Mouse (Mus musculus) spleen, adult 2 months (tissue): Measurements from ENCODE around the gene Foxo3. TPM values are rescaled to one million over a fixed set of nuclear protein-coding genes. Genes with fewer than 3 reads are reported as not detected.

Experiments used
- DNase-seq, 2 experiments: peaks; one replicate each; pipeline versions ENCODE4 v3.0.0 to v3.0.0-alpha.2; 2012 to 2021; ENCODE audit warnings: low spot score in 2 of 2, low read depth in 1 of 2
- H3K27ac ChIP-seq: fragments of 200-500 bp; 2 replicates; pipeline ENCODE4 v1.5.1; 2012; ENCODE audit warnings: low read length, inconsistent platforms; ENCODE audit not compliant: insufficient read depth
- H3K27me3 ChIP-seq: fragments of 200-500 bp; 2 replicates; pipeline ENCODE4 v1.6.1; 2012; ENCODE audit warnings: mild to moderate bottlenecking, moderate library complexity, low read length, inconsistent platforms; ENCODE audit not compliant: control insufficient read depth, insufficient read depth
- H3K36me3 ChIP-seq: fragments of 200-500 bp; 2 replicates; pipeline ENCODE4 v1.6.1; 2012; ENCODE audit warnings: mild to moderate bottlenecking, low read length, inconsistent platforms; ENCODE audit not compliant: control insufficient read depth, insufficient read depth
- H3K4me1 ChIP-seq: fragments of 200-500 bp; 2 replicates; pipeline ENCODE4 v1.6.1; 2011; ENCODE audit warnings: inconsistent platforms; ENCODE audit not compliant: control insufficient read depth, insufficient read depth, insufficient read length
- H3K4me3 ChIP-seq: fragments of 200-500 bp; 2 replicates; pipeline ENCODE4 v1.5.1; 2011; ENCODE audit warnings: mild to moderate bottlenecking, inconsistent platforms; ENCODE audit not compliant: insufficient read depth, insufficient read length; ENCODE audit errors: extremely low read depth
- CTCF ChIP-seq: fragments of 200-500 bp; IDR thresholded peaks from 2 replicates; pipeline ENCODE4 v1.5.1; 2011; ENCODE audit warnings: mild to moderate bottlenecking, inconsistent platforms; ENCODE audit not compliant: insufficient read depth, insufficient read length, insufficient replicate concordance; ENCODE audit errors: extremely low read depth
- POLR2A ChIP-seq: fragments of 200-500 bp; IDR thresholded peaks from 2 replicates; pipeline ENCODE4 v1.6.1; 2011; ENCODE audit warnings: low read depth, low read length, inconsistent platforms
- WGBS: fragments of 180-500 bp; shearing (Covaris S2); methylation state at CpG from one replicate; pipeline ENCODE4 v1.1.7; 2018; 5-methylcytosine and 5-hydroxymethylcytosine counted together
- polyA plus RNA-seq: library from polyadenylated mRNA; depleted of rRNA; stranded (reverse); fragments of >200 nt; gene quantifications from 2 replicates; pipeline ENCODE4 v1.2.3, GENCODE M21; 2012

Gene Foxo3
- polyA plus RNA-seq, 1 experiment: 44.6 TPM

DNA sequence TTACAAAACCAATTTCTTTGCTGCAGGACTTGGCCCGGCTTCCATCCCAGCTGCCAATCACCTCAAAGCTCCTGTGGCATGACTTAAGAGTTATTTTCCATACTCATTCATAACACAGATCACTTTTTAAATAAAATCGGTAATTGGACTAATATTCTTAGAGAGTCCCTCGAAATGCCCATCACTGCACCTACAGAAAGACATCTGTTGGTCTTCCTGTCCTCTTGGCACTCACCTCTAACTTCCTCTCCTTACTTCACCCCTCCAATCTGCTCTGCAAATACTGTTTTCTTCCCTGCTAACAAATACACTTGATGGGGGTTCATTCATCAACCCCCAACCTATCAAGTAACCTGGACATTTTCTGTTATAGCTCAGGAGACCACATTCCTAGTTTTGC lies 30.9 kb downstream of the Foxo3 start:
- H3K36me3 ChIP-seq: 0 out of 2 replicates have a peak, but pooled peaks cover 3% of the 10 kb centered on the region
- H3K27me3 ChIP-seq: no peaks in the 10 kb centered on the region
- no peak for DNase-seq
- WGBS: 79% methylated on average over 3 of the region's 3 CpGs
- H3K4me1 ChIP-seq: peaks cover 5% of the 10 kb centered on the region; the same call in 1 of the 2 replicates
- TF ChIP-seq CTCF: no peak
- TF ChIP-seq POLR2A: no peak
- H3K27ac ChIP-seq: no peak overlapping the region
- H3K4me3 ChIP-seq: no peak overlapping the region

DNA sequence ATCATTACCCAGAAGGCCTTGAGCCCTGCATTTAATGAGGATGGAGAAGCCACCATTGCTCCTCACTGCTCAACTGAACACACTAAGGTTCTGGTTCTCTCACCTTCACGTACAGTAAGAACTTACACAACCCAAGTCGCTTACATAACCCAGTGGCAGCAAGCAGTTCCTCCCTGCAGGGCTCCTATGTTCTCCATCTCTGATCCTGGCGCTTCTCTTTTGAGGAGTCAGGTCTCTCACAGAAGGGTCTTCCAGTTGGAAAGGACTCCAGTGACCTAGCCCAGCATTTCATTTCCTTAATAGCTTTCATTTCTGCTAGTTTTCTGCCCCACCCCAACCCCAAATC lies 31.3 kb downstream of the Foxo3 start:
- no peak overlapping the region for H3K27ac ChIP-seq
- no peak overlapping the region for H3K4me3 ChIP-seq
- no peak for TF ChIP-seq CTCF
- TF ChIP-seq POLR2A: no peak
- 73% methylated on average over 3 of the region's 3 CpGs for whole genome bisulfite sequencing
- peaks cover 5% of the 10 kb centered on the region; the same call in 1 of the 2 replicates for H3K4me1 ChIP-seq
- no peaks in the 10 kb centered on the region for H3K27me3 ChIP-seq
- H3K36me3 ChIP-seq: 0 out of 2 replicates have a peak, but pooled peaks cover 3% of the 10 kb centered on the region
- no peak for DNase-seq

DNA sequence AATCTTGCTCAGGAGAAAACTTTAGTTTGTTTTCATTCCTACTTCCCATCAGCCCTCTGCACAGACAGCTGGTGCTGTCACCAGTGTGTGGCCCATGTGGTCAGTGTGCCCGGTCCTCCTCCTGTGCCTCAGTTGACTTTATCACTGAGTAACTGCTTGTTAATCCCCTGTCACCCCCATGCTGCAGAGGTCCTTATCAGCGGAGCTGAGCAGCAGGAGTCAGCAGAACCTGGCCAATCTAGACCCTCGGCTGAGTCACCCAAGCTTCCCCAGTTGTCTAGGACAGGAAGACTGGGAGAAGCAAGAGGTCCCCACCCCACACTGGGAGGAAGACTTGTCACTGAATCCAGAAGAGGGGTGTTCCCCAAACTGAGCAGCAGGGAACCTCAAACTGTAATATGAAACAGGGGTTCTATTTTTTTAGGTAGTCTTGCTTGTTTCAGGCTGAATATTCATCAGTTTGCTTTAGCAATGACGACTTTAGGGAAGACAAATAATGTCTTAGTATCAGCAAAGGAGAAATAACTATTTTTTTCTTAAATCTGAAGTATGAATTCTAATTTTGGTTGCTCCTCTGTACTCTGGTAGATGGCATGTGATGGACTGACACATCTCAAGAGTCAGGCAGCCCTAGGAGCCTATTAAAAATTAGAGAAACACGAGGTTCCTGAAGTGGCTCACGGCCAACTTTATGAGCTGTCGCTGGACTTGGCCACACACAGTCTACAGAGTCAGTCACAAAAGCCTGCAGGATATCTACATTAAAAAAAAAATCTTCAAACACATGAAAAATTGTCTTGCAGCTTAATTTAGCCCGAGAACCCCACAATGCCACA lies 31.9 kb downstream of the Foxo3 start:
- DNase-seq: no peak
- H3K27ac ChIP-seq: no peak overlapping the region
- H3K36me3 ChIP-seq: 0 out of 2 replicates have a peak, but pooled peaks cover 3% of the 10 kb centered on the region

DNA sequence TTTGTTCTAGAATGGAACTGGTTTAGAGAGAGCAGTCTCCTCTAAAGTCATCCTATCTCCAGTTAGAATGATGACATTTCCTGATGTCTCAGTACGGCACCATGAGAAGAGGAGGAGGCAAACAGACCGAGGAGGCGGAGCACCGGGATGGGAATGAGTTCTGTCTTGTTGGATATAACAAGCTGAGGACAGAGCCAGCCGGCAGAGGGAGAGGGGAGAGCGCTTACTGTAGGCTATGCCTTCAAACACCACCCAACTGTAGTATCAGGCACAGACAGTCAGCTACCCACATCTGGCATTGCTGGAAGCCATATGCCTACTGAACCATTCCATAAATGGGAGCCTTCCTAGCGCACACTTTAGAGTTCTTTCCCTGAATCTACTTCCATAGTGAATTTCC lies 32.6 kb downstream of the Foxo3 start:
- TF ChIP-seq CTCF (no peak), POLR2A (no peak)
- Histone ChIP-seq H3K36me3 (0 out of 2 replicates have a peak, but pooled peaks cover 3% of the 10 kb centered on the region), H3K4me3 (no peak overlapping the region), H3K4me1 (peaks cover 5% of the 10 kb centered on the region; the same call in 1 of the 2 replicates), H3K27me3 (no peaks in the 10 kb centered on the region), H3K27ac (no peak overlapping the region)
- DNase-seq: no peak
- 96% methylated on average over 7 of the region's 7 CpGs for WGBS

More for the DNA sequence above, 31.9 kb downstream of the Foxo3 start:
- WGBS: 50% methylated on average over 8 of the region's 8 CpGs
- no peak overlapping the region for H3K4me3 ChIP-seq
- TF ChIP-seq POLR2A (no peak), CTCF (no peak)
- H3K27me3 ChIP-seq: no peaks in the 10 kb centered on the region
- peaks cover 5% of the 10 kb centered on the region; the same call in 1 of the 2 replicates for H3K4me1 ChIP-seq

DNA sequence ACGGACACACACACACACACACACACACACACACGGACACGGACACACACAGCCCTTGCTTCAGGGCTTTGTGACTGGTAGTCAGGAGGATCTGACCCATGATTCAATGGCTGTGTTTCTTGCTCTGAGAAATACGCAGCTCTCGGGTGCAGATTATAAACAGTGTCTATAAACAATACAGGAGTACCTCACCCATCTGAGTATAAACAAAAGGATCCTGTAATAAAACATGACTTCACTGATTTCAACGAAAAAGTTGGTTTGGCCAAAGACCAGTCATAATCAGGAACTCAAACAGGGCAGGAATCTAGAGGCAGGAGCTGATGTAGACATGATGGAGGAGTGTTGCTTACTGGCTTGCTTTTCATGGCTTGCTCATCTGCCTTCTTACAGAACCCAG lies 34.1 kb downstream of the Foxo3 start:
- Histone ChIP-seq H3K4me3 (no peak overlapping the region), H3K27ac (no peak overlapping the region), H3K4me1 (peaks cover 5% of the 10 kb centered on the region; the same call in 1 of the 2 replicates), H3K27me3 (no peaks in the 10 kb centered on the region), H3K36me3 (0 out of 2 replicates have a peak, but pooled peaks cover 1% of the 10 kb centered on the region)
- TF ChIP-seq CTCF (no peak), POLR2A (no peak)
- DNase-seq: no peak
- 89% methylated on average over 6 of the region's 6 CpGs for WGBS

DNA sequence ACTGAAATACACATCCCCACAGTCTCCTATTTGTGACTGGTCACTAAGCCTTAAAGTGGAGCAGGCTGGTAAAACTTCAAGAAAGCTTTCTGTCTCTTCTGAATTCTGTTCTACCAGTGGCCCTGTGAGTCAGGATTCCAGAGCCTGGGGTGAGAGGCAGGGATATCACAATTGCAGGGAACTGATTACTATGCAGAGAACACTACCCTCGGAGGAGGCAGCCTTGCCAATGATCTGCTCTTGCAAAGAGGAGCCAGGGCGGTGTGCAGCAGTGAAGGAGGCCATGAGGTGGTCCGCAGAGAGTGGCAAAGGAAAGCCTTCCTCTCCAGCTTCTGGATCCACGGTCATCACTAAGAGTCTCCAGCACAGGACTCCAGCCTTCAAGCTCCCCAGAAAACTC lies 34.8 kb downstream of the Foxo3 start:
- no peaks in the 10 kb centered on the region for H3K27me3 ChIP-seq
- H3K36me3 ChIP-seq: no peaks in the 10 kb centered on the region

DNA sequence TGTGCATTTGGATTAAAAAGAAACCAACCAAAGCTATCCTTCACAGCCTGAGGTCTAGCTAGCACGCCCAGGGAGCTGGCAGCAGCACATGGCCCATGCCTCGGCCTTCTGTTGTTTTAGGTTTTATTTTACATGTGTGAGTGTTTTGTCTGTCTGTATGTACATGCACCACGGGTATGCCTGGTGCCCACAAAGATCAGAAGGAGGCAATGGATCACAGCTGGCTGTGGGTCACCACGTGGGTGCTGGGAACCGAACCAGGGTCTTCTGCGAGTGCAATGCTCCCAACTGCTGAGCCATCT lies 36.8 kb downstream of the Foxo3 start:
- WGBS: 93% methylated on average over 6 of the region's 6 CpGs
- no peak overlapping the region for H3K27ac ChIP-seq
- no peak overlapping the region for H3K4me3 ChIP-seq
- H3K4me1 ChIP-seq: no peaks in the 10 kb centered on the region
- DNase-seq: no peak
- H3K36me3 ChIP-seq: no peaks in the 10 kb centered on the region
- TF ChIP-seq CTCF: no peak
- TF ChIP-seq POLR2A: no peak
- no peaks in the 10 kb centered on the region for H3K27me3 ChIP-seq

More for the DNA sequence above, 34.8 kb downstream of the Foxo3 start:
- Histone ChIP-seq H3K4me1 (peaks cover 5% of the 10 kb centered on the region; the same call in 1 of the 2 replicates), H3K4me3 (no peak overlapping the region), H3K27ac (no peak overlapping the region)
- TF ChIP-seq POLR2A: no peak
- no peak for TF ChIP-seq CTCF
- DNase-seq: no peak
- 95% methylated on average over 4 of the region's 4 CpGs for WGBS
